Mouse (Mus musculus): ENCODE data around the gene Asic2.

- TF ChIP-seq CTCF (IDR thresholded peaks at IDR 0.05; ENCODE audit: borderline replicate concordance, control insufficient read depth, extremely low read depth, insufficient read depth, low read length, poor library complexity) (no peak), POLR2A (IDR thresholded peaks at IDR 0.05; ENCODE audit: control insufficient read depth, extremely low read depth, insufficient read depth, low read length, poor library complexity) (no peak)
Measured at GRCm38 (mm10) chr11:80843435-80843834, 1124.8 kb downstream of the Asic2 start.
